Mouse (Mus musculus): Measurements from ENCODE around the gene H2-DMa.

The H2-DMa gene

DNA sequence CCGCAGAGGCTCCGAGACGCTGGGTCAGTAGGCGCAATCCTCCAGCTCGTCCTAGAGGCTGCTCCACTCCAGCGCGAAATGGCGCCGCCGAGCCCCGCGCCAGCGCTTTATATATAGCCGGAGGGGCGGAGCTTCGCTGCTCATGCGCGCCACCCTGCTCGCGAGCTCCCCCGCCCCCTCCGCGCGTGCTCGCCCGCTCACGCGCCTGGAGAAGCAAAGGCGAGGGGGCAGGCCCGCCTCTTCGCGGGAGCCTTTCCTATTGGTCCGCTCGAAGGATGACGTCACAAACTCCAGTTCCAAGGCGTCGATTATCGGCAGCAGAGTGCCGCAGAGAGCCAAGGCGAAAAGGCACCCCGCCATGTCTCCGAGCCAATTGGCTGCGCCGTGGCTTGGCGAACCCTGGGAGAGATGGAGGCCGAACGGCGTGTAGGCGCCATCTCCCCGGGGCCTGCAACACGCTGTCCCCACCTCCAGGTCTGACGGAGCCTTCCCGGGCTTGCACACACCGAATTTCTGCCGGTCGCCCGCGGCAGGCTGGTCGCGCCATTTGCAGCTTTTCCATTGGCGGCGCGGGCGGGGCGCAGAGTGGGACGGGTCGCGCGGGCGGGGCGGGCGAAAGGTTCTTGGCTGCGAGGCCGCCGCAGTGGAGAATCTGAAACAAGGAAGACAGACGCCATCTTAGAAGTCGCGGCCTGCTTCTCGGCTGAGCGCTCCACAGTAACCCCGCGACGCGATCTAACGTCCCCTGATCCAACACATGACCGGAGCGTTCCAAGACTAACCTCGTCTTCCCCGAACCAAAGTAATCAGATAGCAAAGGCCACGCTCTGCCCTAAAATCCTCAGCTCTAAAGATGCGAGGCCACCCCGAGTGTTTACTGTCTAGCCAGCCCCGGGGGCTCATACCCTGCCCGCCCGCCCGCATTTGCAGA is at the start of gene H2-DMa:
Gene H2-DMa, plus strand, starts transcription at position 293 of the 931 bp plus-strand sequence.
- peak; percentile 52 for ATAC-seq (ENCODE audit: low TSS enrichment)

DNA sequence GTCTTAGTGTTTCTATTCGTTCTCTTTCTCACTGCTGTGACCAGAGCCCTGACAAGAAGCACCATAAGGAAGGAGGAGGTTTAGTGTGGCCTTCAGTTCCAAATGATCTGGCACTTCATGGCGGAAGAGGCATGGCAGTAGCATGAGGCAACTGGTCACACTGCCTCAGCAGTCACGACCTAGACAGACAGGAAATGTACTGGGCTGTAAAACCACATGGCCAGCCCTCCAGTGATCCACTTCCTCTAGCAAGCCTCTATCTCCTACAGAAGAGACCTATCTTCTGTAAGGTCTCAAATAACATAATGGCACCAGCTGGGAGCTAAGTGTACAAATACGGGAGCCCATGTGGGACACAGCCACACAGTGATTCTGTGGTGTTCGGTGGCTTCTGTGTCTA is 47.2 kb upstream of the H2-DMa start:
- ATAC-seq (ENCODE audit: low TSS enrichment): no peak

DNA sequence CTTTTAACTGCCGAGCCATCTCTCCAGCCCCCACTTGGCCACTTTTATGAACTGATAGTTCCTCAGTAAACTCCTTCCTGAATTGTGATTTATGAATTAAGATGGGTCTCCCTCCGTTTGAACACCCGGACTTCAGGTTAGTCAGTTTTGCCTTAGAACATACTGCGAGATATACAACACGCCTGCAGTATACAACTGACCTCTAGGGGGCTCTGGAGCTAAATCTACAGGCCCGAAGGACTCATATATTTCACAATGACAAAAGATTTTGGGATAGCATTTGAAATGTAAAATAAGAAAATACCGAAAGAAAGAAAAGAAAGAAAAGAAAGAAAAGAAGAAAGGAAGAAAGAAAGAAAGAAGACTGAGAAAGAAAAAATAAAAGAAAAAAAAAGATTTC is 44.1 kb upstream of the H2-DMa start:
- ATAC-seq (ENCODE audit: low TSS enrichment): no peak

DNA sequence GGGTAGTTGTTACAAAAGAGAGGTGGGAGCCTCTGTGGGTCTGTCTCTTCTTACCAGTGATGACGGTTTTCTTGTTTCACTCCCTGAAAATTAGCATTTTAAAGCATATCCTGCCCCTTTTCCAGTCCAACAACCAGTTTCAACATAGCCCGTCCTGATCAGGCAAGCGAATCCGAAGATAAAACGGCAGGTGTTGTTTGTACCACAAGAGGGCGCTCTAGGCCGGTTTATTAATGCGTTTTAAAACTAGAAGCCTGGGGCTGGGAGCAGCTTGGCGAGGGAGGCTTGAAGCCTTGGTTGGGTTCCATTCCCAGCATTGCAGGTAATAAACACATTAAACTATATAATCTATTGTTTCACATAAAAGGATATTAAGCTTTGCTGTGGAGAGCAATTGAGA is 41.8 kb upstream of the H2-DMa start:
- peak; percentile 52; the same call in 1 of the 2 replicates for ATAC-seq (ENCODE audit: low TSS enrichment)

DNA sequence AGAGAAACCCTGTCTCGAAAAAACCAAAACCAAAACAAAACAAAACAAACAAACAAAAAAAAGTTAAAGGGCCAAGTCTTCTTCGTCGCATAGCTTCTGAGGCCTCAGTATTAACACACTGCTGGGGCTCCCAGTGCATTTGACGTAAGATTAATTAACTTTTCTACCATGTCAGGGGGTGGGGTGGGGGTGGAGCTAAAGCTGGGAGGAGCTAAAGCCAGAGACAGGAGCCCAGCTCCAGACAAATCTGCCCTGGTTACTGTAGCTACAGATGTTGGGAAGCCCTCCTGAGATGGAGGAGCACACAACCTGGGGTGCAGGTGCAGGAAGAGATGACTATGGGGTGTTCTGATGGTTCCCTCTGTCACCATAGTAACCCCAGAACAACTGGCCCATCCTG is 41.2 kb upstream of the H2-DMa start:
- ATAC-seq (ENCODE audit: low TSS enrichment): no peak

DNA sequence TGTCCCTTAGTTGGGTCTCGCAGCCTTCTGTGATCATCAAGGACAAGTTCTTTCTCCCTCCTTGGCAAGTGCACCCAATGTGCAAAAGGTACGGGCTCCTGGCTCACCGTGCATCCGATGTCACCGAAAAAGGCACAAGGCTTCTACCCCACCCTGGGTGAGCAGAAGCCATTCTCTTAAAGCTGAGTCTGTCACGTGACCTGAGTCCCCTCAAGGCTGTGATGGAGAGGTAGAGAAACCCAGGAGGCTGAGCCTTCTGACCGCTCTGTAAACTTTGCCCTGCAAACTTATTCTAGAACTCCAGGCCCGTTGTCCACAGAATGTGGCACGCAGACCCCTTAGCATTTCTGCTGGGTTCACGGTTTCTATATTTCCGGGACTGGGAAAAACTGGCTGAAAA is 40.3 kb upstream of the H2-DMa start:
- ATAC-seq (ENCODE audit: low TSS enrichment): no peak

DNA sequence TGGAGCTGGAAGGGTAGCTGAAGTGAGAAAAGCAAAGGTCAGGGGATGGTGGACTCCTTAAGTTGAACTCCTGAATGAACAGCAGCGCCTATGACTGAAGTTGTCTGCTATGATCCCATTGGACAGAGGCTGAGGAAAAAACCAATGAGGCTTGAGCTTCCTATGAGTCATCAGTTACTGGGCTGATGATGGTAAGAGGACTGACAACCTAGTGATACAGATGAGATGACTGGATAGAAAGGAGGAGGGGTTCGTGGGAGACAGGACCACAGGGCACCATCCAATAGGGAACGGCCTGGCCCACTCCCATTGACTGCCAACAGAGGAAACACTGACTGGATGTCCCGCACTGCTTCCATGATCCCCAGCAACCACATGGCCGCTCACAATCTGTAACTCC is 39.7 kb upstream of the H2-DMa start:
- ATAC-seq (ENCODE audit: low TSS enrichment): peak; percentile 96

DNA sequence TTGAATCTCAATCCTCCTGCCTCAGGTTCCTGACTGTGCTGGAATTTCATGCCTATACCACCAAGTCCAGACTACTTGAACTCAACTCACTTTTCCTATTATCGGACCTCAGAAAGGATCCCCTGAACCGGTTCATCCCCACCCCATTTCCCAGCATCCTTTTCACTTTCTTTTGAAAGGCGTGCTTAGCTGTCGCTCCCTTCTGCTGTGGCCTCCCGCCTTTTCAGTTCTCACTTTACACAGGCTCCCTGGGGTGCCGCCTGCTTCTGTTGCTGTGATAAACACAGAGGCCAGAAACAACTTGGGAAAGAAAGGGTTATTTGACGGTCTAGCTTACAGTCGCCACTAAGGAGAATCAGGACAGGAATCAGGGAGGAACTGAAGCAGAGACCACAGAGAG is 36.2 kb upstream of the H2-DMa start:
- ATAC-seq (ENCODE audit: low TSS enrichment): no peak

DNA sequence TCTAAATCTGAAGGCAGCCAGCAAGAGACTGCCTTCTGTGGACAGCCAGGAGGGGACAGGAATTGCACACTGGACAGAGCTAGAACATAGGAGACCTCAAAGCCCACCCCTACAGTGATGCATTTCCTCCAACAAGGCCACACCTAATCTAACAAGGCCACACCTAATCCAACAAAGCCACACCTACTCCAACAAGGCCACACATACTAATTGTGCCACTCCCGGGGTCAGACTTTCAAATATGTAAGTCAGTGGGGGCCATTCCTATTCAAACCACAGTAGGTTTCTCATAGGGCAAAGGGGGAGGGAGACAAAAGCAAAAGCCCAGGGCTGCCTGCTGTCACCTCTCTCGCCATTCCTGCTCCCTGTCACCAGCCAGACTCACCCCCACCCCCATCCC is 32.0 kb upstream of the H2-DMa start:
- no peak for ATAC-seq (ENCODE audit: low TSS enrichment)

DNA sequence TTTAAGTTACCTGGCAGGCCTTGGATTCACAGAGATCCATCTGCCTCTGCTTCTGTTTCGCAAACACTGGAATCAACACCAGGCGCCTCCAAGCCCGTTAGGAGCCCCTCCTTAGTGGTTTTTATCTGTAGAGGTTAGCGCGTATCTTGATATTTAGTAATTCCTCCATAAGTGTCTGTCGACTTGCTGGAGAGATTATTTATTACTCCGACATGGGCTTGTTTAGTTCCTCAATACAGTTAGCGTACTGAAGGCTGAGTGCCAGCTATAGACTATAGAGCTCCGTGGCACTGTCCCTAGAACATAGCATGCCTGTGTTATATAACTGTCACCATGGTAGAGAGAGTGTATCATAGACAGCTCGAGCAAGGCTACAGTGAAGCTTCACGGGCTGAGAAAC is 31.2 kb upstream of the H2-DMa start:
- ATAC-seq (ENCODE audit: low TSS enrichment): no peak; the same call in 1 of the 2 replicates

DNA sequence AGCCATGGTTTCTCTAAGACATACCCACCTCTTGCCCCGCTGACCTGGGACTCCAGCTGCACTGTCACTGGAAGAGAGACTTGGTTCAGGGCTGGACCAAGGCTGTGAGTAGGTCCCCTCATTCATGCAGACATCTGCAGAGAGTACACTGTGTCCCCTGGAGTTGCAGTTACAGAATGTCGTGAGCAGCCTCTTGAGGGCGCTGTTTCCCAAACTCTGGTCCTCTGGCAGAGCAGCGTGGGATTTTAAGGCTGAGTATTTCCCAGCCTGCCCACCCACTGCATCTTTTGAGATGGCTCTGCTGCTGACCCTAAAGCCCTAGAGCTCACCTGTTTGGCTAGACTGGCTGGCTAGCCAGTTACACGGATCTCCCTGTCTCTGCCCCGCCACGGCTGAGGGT is 28.4 kb upstream of the H2-DMa start:
- no peak for ATAC-seq (ENCODE audit: low TSS enrichment)

DNA sequence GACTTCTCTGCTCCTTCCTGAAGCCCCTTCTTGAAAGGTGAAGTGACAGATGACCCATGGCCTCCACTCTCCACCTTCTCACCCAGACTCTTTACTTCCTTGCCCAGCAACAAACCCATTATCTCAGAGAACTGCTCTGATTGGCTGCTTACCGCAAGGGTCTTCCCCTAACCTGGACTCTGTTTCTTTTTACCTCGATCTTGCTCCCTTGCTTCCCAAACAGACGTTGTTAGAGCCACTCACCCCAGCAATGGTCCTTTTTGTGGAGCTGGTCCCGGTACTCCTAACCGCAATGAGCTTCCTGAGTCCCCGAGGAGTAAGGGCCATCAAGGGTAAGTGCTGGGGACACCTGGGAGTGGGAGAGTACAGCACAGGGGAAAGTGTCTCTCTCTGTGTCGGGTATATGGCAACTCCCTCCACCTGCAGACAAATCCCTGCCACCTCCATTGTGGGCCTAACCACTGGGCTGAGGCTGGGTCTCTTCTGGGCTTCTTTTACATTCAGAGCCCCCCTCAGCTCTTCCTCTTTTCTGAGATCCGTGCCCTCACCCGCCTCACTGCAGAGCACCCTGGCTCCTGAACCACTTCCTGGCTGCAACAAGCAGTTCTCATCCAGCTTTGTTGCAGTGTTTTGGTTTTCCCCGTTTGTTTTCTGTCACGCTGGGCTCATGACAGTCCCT is 27.0 kb upstream of the H2-DMa start, which contains the start of gene H2-Oa:
Gene H2-Oa, plus strand, starts transcription at position 144 of the 679 bp plus-strand sequence.
- ATAC-seq (ENCODE audit: low TSS enrichment): no peak

DNA sequence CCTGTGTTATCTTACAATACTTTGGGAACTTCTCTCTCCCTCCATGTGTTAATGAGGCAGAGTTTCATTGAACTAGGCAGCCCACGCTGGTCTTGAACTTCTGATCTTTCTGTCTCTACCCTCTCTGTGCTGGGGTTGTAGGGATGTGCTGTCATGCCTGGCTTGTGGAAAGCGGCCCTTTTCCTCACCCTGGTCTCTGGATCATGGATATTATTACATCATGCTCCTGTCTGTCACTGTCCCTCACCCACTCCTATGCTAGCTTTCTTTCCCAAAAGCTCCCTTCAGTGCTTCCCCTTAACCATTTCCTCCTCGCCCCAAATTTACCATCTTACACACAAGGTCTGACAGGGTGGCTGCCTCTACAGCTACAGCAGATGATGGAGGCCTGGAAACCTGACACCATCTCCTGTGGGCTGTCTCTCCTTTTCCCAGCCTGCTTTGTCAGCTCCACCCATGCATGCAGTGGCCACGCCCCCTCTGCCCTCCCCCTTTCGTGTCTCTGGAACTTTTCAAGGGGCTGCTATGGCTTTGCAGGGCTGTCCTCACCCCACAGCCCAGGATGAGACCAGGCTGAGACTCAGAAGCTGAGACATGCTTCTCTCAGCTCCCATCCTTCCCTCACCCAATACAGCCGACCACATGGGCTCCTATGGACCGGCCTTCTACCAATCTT is 26.0 kb upstream of the H2-DMa start:
- ATAC-seq (ENCODE audit: low TSS enrichment): no peak

DNA sequence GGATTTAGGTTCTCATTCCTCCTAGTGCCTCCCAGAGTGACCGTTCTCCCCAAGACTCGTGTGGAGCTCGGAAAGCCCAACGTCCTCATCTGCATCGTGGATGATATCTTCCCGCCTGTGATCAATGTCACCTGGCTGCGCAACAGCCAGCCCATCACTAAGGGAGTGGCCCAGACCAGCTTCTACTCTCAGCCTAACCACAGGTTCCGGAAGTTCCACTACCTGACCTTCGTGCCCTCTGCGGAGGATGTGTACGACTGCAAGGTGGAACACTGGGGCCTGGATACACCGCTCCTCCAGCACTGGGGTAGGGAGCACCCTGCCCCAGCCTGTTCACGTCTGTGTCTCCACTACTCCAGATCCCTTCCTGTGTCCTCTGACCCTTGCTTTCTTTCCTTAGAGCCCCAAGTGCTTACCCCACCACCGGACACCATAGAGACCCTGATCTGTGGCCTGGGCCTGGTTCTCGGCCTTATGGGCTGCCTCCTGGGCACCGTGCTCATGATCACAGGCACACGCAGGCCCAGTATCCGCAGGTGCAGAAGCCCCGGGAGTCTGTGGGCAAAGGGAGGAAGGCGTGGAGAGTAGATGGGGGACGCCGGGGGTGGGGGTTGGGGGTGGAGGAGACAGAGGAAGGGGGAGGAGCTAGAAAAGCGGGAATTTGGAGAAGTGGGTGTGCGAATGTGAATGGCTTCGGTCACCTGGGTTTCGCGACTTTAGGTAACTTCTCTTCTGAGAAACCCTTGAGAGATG is 24.9 kb upstream of the H2-DMa start:
- no peak for ATAC-seq (ENCODE audit: low TSS enrichment)

DNA sequence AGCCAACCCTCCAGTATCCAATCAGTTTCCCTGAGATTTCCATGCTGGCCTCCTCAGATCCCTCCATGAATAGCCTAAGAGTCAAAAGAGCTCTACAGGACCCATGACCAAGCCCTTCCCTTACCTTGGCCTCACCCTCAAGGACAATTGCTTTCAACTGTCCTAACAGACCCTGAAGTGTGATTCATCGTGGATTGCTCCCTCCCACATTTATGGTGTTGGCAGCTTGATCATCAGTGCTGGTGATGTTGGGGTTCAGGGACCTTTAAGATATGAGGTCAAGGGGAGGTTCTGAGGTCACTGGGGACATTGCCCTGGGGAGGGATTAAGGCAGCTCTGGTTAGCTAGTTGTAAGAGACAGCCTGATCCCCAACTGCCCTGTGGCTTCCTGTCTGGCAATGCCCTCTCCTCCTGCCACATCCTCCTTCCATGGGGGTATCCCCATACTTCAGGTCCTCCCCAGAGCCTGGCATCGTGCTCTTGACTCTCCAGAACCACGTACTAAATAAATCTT is 22.8 kb upstream of the H2-DMa start:
- ATAC-seq (ENCODE audit: low TSS enrichment): no peak

DNA sequence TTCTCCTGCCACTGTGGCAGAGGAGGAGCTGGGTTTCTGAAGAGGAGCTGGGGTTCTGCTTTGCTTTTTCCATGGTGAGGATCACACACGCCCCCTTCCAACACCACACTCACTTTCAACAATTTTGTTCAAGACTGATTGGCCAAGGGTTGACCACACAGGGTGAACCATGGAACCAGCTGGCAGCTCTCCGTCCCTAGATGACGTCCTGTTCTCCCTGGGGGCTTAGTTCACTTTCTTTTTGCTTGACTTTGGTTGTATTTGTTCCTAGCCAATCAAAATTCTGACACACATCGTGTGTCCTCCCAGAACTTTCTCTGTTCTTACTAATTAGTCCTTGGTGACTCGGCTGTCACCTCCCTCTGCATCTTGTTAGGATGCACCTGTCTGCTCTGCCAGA is 22.1 kb upstream of the H2-DMa start:
- no peak for ATAC-seq (ENCODE audit: low TSS enrichment)

DNA sequence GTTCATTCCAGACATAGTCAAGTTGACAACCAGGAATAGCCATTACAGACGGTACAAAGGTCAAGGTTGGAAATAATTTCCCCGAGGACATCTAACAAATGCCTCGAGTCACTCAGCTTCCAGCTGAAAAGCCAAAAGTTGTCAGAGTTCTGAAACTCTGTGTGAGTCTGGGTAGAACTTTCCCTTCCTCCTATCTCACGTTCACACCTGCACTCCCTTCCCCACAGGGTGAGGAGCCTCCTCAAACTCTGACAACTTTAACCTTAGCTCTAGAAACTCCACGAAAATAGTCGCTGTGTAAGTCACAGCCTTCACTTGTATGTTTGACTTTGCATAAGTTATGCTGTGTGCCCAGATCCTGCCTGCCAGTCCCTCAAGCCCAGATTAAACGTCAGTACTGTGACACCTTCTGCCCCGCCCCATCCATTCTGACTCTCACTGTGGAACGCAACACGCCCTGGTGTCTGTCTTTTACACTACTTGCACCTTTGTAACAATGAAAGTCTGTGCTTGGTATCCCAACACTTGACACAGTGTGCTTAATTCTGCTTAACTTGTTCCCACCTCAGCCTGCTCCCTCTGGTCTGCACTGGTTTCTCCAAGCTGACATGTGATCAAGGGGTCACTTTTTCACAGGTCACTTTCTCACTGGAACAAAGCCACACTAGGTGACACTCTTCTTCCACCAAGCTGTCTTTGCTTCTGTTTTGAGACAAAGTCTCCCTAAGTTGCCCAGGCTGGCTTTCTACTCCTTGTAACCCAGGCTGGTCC is 20.4 kb upstream of the H2-DMa start:
- ATAC-seq (ENCODE audit: low TSS enrichment): no peak

DNA sequence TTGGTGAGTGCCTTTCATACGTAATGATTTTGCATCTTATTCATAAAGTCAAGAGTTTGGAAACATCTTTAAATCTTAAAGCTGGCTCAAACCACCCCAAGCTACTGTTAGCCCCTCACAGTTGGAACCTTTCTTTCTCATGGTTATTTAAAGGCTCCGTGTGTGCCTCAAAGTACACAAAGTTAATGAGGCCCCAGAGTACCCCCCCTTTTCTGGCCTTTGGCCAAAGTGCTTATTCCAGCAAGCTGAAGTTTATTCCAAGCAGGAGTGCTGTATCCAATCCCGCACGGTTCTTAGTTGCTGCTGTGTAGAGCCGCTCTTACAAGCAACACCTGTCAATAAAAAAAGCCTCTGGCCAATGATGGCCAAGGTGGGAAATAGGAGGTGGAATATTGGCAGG is 19.8 kb upstream of the H2-DMa start:
- ATAC-seq (ENCODE audit: low TSS enrichment): no peak

DNA sequence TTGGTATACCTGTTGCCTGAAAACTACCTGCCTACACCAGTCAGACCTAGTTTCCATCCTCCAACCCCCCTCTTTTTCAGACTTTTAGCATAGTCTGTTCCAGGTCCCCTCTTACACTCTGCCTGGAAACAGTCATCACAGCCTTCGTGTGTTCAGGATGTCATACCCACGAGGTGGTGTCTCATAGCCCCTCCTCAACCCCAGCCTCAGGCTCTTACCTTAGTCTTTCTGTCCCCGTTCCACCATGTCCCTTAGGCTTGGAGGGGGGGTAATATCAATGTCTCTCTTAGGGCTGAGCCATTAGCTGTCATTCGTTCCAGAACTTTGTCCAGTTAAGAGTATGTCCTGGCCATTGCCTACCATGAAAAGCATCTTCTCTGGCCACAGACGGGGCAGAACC is 18.2 kb upstream of the H2-DMa start:
- ATAC-seq (ENCODE audit: low TSS enrichment): no peak

DNA sequence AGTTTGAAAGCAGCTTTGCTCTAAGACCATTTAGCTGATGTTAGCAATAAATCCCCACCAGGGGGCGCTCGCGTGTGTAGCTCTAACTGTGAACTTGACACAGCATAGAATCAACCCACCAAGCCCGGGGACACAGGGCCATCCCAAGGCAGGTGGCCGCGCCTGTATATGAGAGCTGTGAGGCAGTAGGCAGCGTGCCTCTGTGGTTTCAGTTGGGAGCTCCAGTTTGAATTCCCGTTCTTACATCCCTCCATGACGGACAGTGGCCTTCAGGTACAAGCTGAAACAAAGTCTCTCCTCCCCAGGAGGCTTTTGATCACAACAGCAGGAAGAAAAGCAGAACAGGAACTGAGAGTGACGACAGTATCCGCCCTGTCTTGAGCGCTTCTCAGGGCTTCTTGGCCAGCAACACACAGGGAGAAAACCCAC is 17.7 kb upstream of the H2-DMa start:
- ATAC-seq (ENCODE audit: low TSS enrichment): peak; percentile 78; the same call in 1 of the 2 replicates

DNA sequence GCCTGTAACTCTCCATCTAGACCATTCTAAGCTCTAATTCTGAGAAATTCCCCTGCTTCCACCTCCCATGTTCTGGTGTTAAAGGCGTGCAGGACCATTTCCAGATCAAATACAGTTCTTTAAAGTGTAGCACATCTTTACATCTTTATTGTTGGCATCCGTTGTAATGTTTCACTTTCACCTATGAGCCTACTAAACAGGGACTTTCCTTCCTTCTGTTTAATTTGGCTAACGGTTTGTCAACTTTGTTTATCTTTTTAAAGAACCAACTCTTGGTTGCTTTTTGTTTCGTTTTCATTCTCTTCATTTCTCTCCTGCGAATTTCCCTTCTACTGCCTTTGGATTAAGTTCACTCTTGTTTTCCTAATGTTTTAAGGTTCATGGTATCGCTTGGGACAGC is 16.5 kb upstream of the H2-DMa start:
- ATAC-seq (ENCODE audit: low TSS enrichment): no peak
